Mouse (Mus musculus) bone marrow, adult 2 months (tissue): ENCODE measurements at regions not wholly inside any gene's neighbourhood (a gene's known extent, or its start where the extent isn't known, plus 50 kb on each side); places are given as distances from the start of the nearest gene placed in this dataset.

ENCODE experiments used
- CTCF ChIP-seq: fragments of 200-500 bp; IDR thresholded peaks from 2 replicates; pipeline ENCODE4 v1.5.1; 2011; ENCODE audit warnings: low read length, control low read depth; ENCODE audit not compliant: control insufficient read depth, insufficient read depth
- POLR2A ChIP-seq: fragments of 200-500 bp; IDR thresholded peaks from 2 replicates; pipeline ENCODE4 v1.6.1; 2011; ENCODE audit warnings: low read depth, mild to moderate bottlenecking, control low read depth, low read length, borderline replicate concordance; ENCODE audit not compliant: control insufficient read depth

DNA sequence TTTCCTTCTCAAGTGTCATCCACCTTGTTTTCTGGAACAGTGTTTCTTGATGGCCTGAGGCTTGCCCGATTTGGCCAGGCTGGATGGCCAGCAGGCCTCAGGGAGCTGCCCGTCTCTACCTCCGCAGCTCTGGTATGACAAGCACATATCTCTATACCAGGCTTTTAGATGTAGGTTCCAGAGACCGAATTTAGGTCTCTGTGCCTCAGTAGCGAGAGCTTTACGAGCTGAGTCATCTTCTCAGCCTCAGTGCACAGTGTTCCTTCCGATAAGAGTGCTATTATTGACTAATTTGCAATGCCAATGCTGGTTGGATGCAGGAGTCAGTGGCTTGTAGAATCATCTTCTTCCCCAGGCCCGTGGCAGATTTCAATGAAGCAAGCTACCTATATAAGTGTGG lies 243.4 kb upstream of the Cxcr4 start:
- TF ChIP-seq POLR2A (no peak), CTCF (no peak)
